Mouse (Mus musculus) G1E (cell line): ENCODE data around the gene Ap3d1.

Experiments
- CTCF ChIP-seq: IDR thresholded peaks from 2 replicates; pipeline ENCODE4 v1.5.1; 2012; ENCODE audit warnings: low read depth, low read length, inconsistent platforms, mixed read lengths
- GATA1 ChIP-seq: IDR thresholded peaks from 2 replicates; pipeline ENCODE4 v1.6.1; 2012; ENCODE audit warnings: borderline replicate concordance, low read length, inconsistent platforms, mixed read lengths

- TF ChIP-seq CTCF: no peak
- TF ChIP-seq GATA1: no peak
These were observed 14.0 kb upstream of the Ap3d1 start for GRCm38 (mm10) chr10:80756099-80756498.
